Comparison of ENCODE assay signal across 8 mouse cellular contexts in the genomic region with DNA sequence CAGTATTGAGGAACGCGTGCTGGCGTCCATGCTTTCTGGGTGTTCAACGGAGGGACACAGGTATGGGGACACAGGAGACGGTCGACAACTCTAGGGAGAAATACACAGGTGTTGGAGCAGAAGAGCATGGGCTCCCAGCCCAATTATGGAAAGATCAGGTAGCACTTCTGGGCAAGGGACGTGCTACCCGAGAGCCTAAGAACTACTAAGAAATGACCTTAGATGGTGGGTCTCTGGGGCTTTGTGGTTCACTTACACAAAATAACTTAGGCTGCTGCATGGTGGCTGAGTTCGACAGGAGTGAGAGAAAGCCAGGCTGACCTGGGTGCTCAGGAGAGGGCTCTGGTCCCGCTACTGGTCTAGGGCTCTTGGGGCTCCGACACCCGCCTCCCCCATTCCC. TPM values are rescaled to one million over a fixed set of nuclear protein-coding genes. Genes with fewer than 3 reads are reported as not detected.
DNase-seq lines count a peak whose midpoint lies in the region; ATAC-seq lines count a peak whose summit lies in the region.

No protein-coding gene starts in this region.

- peaks cover 11% of the 10 kb centered on the region; the same call in 1 of the 2 replicates for H3K27me3 ChIP-seq in heart, embryonic 15.5 days
- peaks cover 40% of the 10 kb centered on the region for H3K27me3 ChIP-seq in hindbrain, embryonic 13.5 days
- H3K27me3 ChIP-seq in midbrain, embryonic 10.5 days (ENCODE audit: low read depth, poor library complexity, severe bottlenecking) = peaks cover 46% of the 10 kb centered on the region

- no peaks in the 10 kb centered on the region for H3K36me3 ChIP-seq in heart, embryonic 15.5 days
- H3K36me3 ChIP-seq in hindbrain, embryonic 13.5 days = no peaks in the 10 kb centered on the region
- no peaks in the 10 kb centered on the region for H3K36me3 ChIP-seq in midbrain, embryonic 10.5 days

- DNase-seq in heart, postnatal 4 days = no peak
- DNase-seq in midbrain, embryonic 10.5 days (ENCODE audit: low spot score) = no peak
- no peak for DNase-seq in cerebellum, adult 18-20 months
- no peak for DNase-seq in gastrocnemius, postnatal 36 days
- no peak for DNase-seq in layer of hippocampus, adult 8-10 months (ENCODE audit: low spot score in 2 of 2)

- intact Hi-C loops in gastrocnemius, postnatal 36 days (cut with DNase I) = loop anchor here (5.0 to 10.0 kb wide), 2 partner anchors 110 to 173 kb away; partner anchors contain the start of gene Wdr5b

- ATAC-seq in heart, embryonic 15.5 days (replicated peaks; ENCODE audit: insufficient number of reproducible peaks, insufficient read depth, low FRiP score, low read depth) = no peak
- 0 out of 2 replicates have a peak, but pooled peaks have one; percentile 6 for ATAC-seq in common myeloid progenitor, adult 5-6 weeks (replicated peaks; ENCODE audit: low read depth, poor library complexity, severe bottlenecking)
- ATAC-seq in hindbrain, embryonic 13.5 days (ENCODE audit: low FRiP score) = no peak

- WGBS in heart, embryonic 15.5 days = 18% methylated on average over 12 of the region's 12 CpGs
- WGBS in hindbrain, embryonic 13.5 days = 26% methylated on average over 12 of the region's 12 CpGs
- 21% methylated on average over 12 of the region's 12 CpGs for WGBS in midbrain, embryonic 10.5 days

- peak overlapping the region; percentile 92 for H3K4me2 ChIP-seq in heart, embryonic 15.5 days
- peak overlapping the region; percentile 92 for H3K4me2 ChIP-seq in hindbrain, embryonic 13.5 days

- H3K9me3 ChIP-seq in heart, embryonic 15.5 days (replicated peaks) = no peaks in the 10 kb centered on the region
- H3K9me3 ChIP-seq in hindbrain, embryonic 13.5 days = 0 out of 2 replicates have a peak, but pooled peaks cover 6% of the 10 kb centered on the region
- H3K9me3 ChIP-seq in midbrain, embryonic 10.5 days (replicated peaks) = no peaks in the 10 kb centered on the region; the same call in 1 of the 2 replicates

- H3K4me3 ChIP-seq in heart, embryonic 15.5 days = peak overlapping the region; percentile 75
- peak overlapping the region; percentile 48 for H3K4me3 ChIP-seq in hindbrain, embryonic 13.5 days
- peak overlapping the region; percentile 72 for H3K4me3 ChIP-seq in midbrain, embryonic 10.5 days

- peak overlapping the region; percentile 87; the same call in 1 of the 2 replicates for H3K9ac ChIP-seq in heart, embryonic 15.5 days
- H3K9ac ChIP-seq in hindbrain, embryonic 13.5 days = no peak overlapping the region

- H3K27ac ChIP-seq in heart, embryonic 15.5 days = no peak overlapping the region
- no peak overlapping the region for H3K27ac ChIP-seq in hindbrain, embryonic 13.5 days
- no peak overlapping the region for H3K27ac ChIP-seq in midbrain, embryonic 10.5 days (replicated peaks)

- H3K4me1 ChIP-seq in heart, embryonic 15.5 days (replicated peaks) = peaks cover 14% of the 10 kb centered on the region
- H3K4me1 ChIP-seq in hindbrain, embryonic 13.5 days (replicated peaks) = peaks cover 13% of the 10 kb centered on the region
- peaks cover 19% of the 10 kb centered on the region for H3K4me1 ChIP-seq in midbrain, embryonic 10.5 days

RNA-seq across cellular contexts. Expression of gene Parp14, which starts 0.6 kb away (rescaled TPM):
- polyA plus RNA-seq in heart, embryonic 15.5 days (2015; fragmentation: Nextera tagmentation; extraction: Ambion mirVana) = 1.1 and 2.0 TPM in 2 replicates
- total RNA-seq in heart, postnatal 4 days (2021) = 1 to 10 TPM; 5.2 to 5.4 TPM
- 16.1 and 20.6 TPM in 2 replicates for total RNA-seq in common myeloid progenitor, adult 5-6 weeks (2017)
- polyA plus RNA-seq in hindbrain, embryonic 13.5 days (2015; fragmentation: Nextera tagmentation; extraction: Ambion mirVana) = 0.17 and 0.48 TPM in 2 replicates
- 0.16 and 0.32 TPM in 2 replicates for polyA plus RNA-seq in midbrain, embryonic 10.5 days (2016; fragmentation: Nextera tagmentation; extraction: Ambion mirVana)
- total RNA-seq in gastrocnemius, postnatal 36 days (2021) = 1 to 10 TPM; 2.8 to 4.0 TPM
- total RNA-seq in layer of hippocampus, adult 8-10 months (2022) = 1 to 10 TPM; 1.3 to 5.4 (median 3.2) TPM
